Mouse (Mus musculus) liver, embryonic 14.5 days (tissue): Measurements from ENCODE around the gene Ap1s1.

Experiments
- CTCF ChIP-seq: IDR thresholded peaks from 2 replicates; pipeline ENCODE4 v1.5.1; 2016; ENCODE audit warnings: antibody characterized with exemption, low read depth, control low read depth
- EP300 ChIP-seq: IDR thresholded peaks from 2 replicates; pipeline ENCODE4 v1.6.1; 2016; ENCODE audit warnings: antibody characterized with exemption, low read depth

DNA sequence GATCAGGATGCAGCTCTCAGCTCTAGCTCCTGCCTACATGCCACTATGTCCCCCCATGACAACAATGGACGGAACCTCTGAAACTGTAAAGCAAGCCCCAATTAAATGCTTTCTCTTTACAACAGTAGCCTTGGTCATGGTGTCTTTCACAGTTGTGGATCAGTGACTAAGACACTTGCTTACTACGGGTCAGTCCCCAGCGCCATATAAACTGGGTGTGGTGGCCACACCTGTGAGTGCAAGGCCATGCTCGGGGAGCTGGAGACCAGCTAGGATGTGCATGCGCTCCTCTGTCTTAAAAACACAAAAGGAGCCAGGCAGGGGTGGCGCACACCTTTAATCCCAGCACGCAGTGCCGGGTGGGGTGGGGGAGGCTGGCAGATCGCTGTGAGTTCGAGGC lies 6.5 kb downstream of the Ap1s1 start:
- TF ChIP-seq CTCF (no peak), EP300 (no peak)
